Mouse (Mus musculus) E14TG2a.4 (cell line): ENCODE results near the gene Pogk.

Experiments
- CTCF ChIP-seq: conservative IDR thresholded peaks from 2 replicates; pipeline ENCODE4 v1.5.1; 2014; ENCODE audit warnings: low read length
- NANOG ChIP-seq: IDR thresholded peaks from 2 replicates; pipeline ENCODE4 v1.6.1; 2014; ENCODE audit warnings: borderline replicate concordance, low read length, mixed read lengths

DNA sequence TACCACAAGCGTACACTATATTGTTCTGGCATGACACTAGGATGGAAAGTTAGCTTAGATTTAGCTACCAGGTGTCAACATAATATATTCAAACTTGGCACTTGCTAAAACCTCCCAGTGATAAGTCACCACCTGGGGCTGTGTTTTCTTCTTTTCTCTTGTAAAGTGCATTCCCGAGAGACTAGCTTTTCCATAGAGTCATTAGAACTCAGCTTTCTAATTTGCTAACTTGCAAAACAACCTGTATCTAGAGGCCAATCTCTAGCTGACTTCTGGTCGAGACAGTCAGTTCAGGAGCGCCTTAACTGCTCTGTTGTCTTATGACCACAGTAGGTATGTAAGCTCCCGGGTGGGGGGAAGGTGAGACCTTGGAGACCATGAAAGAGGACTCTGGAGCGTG is 29.8 kb upstream of the Pogk start:
- TF ChIP-seq CTCF (no peak), NANOG (no peak)
